Mouse (Mus musculus): ENCODE measurements around the gene Cp.

GRCm38 (mm10) chr3:19982846-19983245 lies 26.0 kb downstream of the Cp start:
- TF ChIP-seq EP300 (IDR thresholded peaks at IDR 0.05; ENCODE audit: insufficient read depth, low read depth, low read length), result no peak
- TF ChIP-seq POLR2A (IDR thresholded peaks at IDR 0.05; ENCODE audit: insufficient read depth, low read length), result no peak
- TF ChIP-seq CTCF (IDR thresholded peaks at IDR 0.05; ENCODE audit: low read depth, low read length), result no peak
